In genomic region chr7:120980041-120980440, GRCm38 (mm10) we compare ENCODE assay signal across 13 mouse cellular contexts. TPM values are rescaled to one million over a fixed set of nuclear protein-coding genes. Genes with fewer than 3 reads are reported as not detected.
A peak's percentile ranks its signal among the peaks of the same experiment; 100 is the strongest.
DNase-seq lines count a peak whose midpoint lies in the region; ATAC-seq and TF ChIP-seq lines count a peak whose summit lies in the region.
"Had no signal": no experiment of that assay in that cellular context is flagged by ENCODE, and none has a peak within 500 bp of the region (broad histone marks: within the 10 kb centered on the region; RNA-seq: fewer than 3 reads in every experiment).

No protein-coding gene starts in this region.

- DNase-seq in forebrain, embryonic 14.5 days (ENCODE audit: low spot score) = no peak
- no peak for DNase-seq in forebrain, embryonic 11.5 days (ENCODE audit: low spot score)
- DNase-seq in testis, postnatal 14 days (ENCODE audit: low spot score) = no peak
- DNase-seq in ovary, adult 18-20 months (ENCODE audit: low spot score) = no peak
- no peak for DNase-seq in lung, adult 18-20 months
- no peak for DNase-seq in B cell, adult 2 months
- DNase-seq: gastrocnemius, postnatal 25 days; kidney, adult 9 months; lung, postnatal 4 days had no signal

- no peaks in the 10 kb centered on the region for H3K9me3 ChIP-seq in forebrain, embryonic 14.5 days (replicated peaks; ENCODE audit: control insufficient read depth, low read length)
- H3K9me3 ChIP-seq in forebrain, embryonic 11.5 days (ENCODE audit: control insufficient read depth, low read length) = no peaks in the 10 kb centered on the region
- no peaks in the 10 kb centered on the region for H3K9me3 ChIP-seq in liver, embryonic 12.5 days (replicated peaks)

- no peak for TF ChIP-seq CTCF in testis, adult 2 months (IDR thresholded peaks at IDR 0.05; ENCODE audit: control insufficient read depth, insufficient read depth, insufficient replicate concordance, low read depth, low read length)

- no peak for TF ChIP-seq POLR2A in testis, adult 2 months (IDR thresholded peaks at IDR 0.05; ENCODE audit: control insufficient read depth, low read depth, low read length)

- no peak overlapping the region for H3K4me3 ChIP-seq in forebrain, embryonic 14.5 days (ENCODE audit: low read depth, low read length)
- H3K4me3 ChIP-seq in forebrain, embryonic 11.5 days (ENCODE audit: low read depth, low read length) = no peak overlapping the region
- H3K4me3 ChIP-seq in testis, adult 2 months (ENCODE audit: control insufficient read depth, low read depth, low read length) = peak overlapping the region; percentile 48; the same call in 1 of the 2 replicates
- H3K4me3 ChIP-seq in liver, embryonic 12.5 days = peak overlapping the region; percentile 95

- H3K4me2 ChIP-seq in forebrain, embryonic 14.5 days (ENCODE audit: low read length) = 0 out of 2 replicates have a peak overlapping the region, but pooled peaks have one; percentile 9
- H3K4me2 ChIP-seq in forebrain, embryonic 11.5 days (ENCODE audit: low read depth, low read length, severe bottlenecking) = no peak overlapping the region
- H3K4me2 ChIP-seq in liver, embryonic 12.5 days = peak overlapping the region; percentile 93

- no peak overlapping the region for H3K27ac ChIP-seq in forebrain, embryonic 14.5 days (ENCODE audit: low read depth, low read length)
- no peak overlapping the region for H3K27ac ChIP-seq in forebrain, embryonic 11.5 days (ENCODE audit: low read depth, low read length)
- H3K27ac ChIP-seq in testis, adult 2 months (ENCODE audit: control insufficient read depth, insufficient read depth, low read depth, low read length) = no peak overlapping the region
- H3K27ac ChIP-seq in liver, embryonic 12.5 days = peak overlapping the region; percentile 98

- H3K36me3 ChIP-seq in forebrain, embryonic 14.5 days (ENCODE audit: control insufficient read depth, insufficient read depth, low read length) = no peaks in the 10 kb centered on the region
- no peaks in the 10 kb centered on the region for H3K36me3 ChIP-seq in forebrain, embryonic 11.5 days (ENCODE audit: control insufficient read depth, insufficient read depth, low read length)
- H3K36me3 ChIP-seq in testis, adult 2 months (ENCODE audit: control insufficient read depth, insufficient read depth, low read length) = no peaks in the 10 kb centered on the region
- peaks cover 12% of the 10 kb centered on the region; the same call in 1 of the 2 replicates for H3K36me3 ChIP-seq in liver, embryonic 12.5 days

- ATAC-seq in forebrain, embryonic 14.5 days = no peak
- ATAC-seq in forebrain, embryonic 11.5 days (replicated peaks; ENCODE audit: low FRiP score) = no peak
- ATAC-seq in liver, embryonic 12.5 days = peak; percentile 84
- ATAC-seq: Patski had no signal

- H3K27me3 ChIP-seq in forebrain, embryonic 14.5 days (replicated peaks; ENCODE audit: control insufficient read depth, insufficient read depth, low read length) = no peaks in the 10 kb centered on the region
- no peaks in the 10 kb centered on the region for H3K27me3 ChIP-seq in forebrain, embryonic 11.5 days (ENCODE audit: control insufficient read depth, insufficient read depth, low read length)
- no peaks in the 10 kb centered on the region for H3K27me3 ChIP-seq in testis, adult 2 months (ENCODE audit: control insufficient read depth, insufficient read depth, low read length)
- peaks cover 13% of the 10 kb centered on the region; the same call in 1 of the 2 replicates for H3K27me3 ChIP-seq in liver, embryonic 12.5 days (replicated peaks)
- H3K27me3 ChIP-seq: Patski had no signal

- peaks cover 19% of the 10 kb centered on the region for H3K4me1 ChIP-seq in forebrain, embryonic 14.5 days (ENCODE audit: control insufficient read depth, insufficient read depth, low read length)
- H3K4me1 ChIP-seq in forebrain, embryonic 11.5 days (replicated peaks; ENCODE audit: control insufficient read depth, insufficient read depth, low read length) = 0 out of 2 replicates have a peak, but pooled peaks cover 5% of the 10 kb centered on the region
- H3K4me1 ChIP-seq in testis, adult 2 months (ENCODE audit: control insufficient read depth, insufficient read depth, low read length) = no peaks in the 10 kb centered on the region
- peaks cover 56% of the 10 kb centered on the region for H3K4me1 ChIP-seq in liver, embryonic 12.5 days

- no peak overlapping the region for H3K9ac ChIP-seq in forebrain, embryonic 14.5 days (ENCODE audit: low read length)
- no peak overlapping the region for H3K9ac ChIP-seq in forebrain, embryonic 11.5 days (ENCODE audit: low read length)
- H3K9ac ChIP-seq in liver, embryonic 12.5 days = peak overlapping the region; percentile 98

- 85% methylated on average over 4 of the region's 4 CpGs for WGBS in forebrain, embryonic 14.5 days
- WGBS in forebrain, embryonic 11.5 days = 89% methylated on average over 4 of the region's 4 CpGs
- 18% methylated on average over 4 of the region's 4 CpGs for WGBS in liver, embryonic 12.5 days (ENCODE audit: insufficient replicate concordance)

RNA-seq across cellular contexts. Expression of gene Cdr2, which starts 2.1 kb away (rescaled TPM):
- polyA plus RNA-seq in forebrain, embryonic 14.5 days (2014; fragmentation: Nextera tagmentation; extraction: Ambion mirVana) = 11.3 and 11.9 TPM in 2 replicates
- polyA plus RNA-seq in forebrain, embryonic 11.5 days (2014; fragmentation: Nextera tagmentation; extraction: Ambion mirVana) = 15.6 and 16.3 TPM in 2 replicates
- polyA plus RNA-seq in testis, adult 2 months (2012; rRNA removed) = 31.9 and 32.2 TPM in 2 replicates
- polyA plus RNA-seq in liver, embryonic 12.5 days (2016; fragmentation: Nextera tagmentation; extraction: Ambion mirVana) = 39.3 and 40.8 TPM in 2 replicates

RNA-seq across cellular contexts. Expression of gene Mfsd13b, which starts 2.3 kb away (rescaled TPM):
- 0.10 and 0.57 TPM in 2 replicates for polyA plus RNA-seq in forebrain, embryonic 14.5 days (2014; fragmentation: Nextera tagmentation; extraction: Ambion mirVana)
- 0.23 and 0.48 TPM in 2 replicates for polyA plus RNA-seq in forebrain, embryonic 11.5 days (2014; fragmentation: Nextera tagmentation; extraction: Ambion mirVana)
- 111 and 130 TPM in 2 replicates for polyA plus RNA-seq in testis, adult 2 months (2012; rRNA removed)
- 0.18 TPM in 1 of 2 replicates, not detected in the other for polyA plus RNA-seq in liver, embryonic 12.5 days (2016; fragmentation: Nextera tagmentation; extraction: Ambion mirVana)
- polyA plus RNA-seq: stomach, embryonic 14.5 days had no signal

RNA-seq across cellular contexts. Expression of gene Mettl9, which starts 54.2 kb away (rescaled TPM):
- 235 and 236 TPM in 2 replicates for polyA plus RNA-seq in forebrain, embryonic 14.5 days (2014; fragmentation: Nextera tagmentation; extraction: Ambion mirVana)
- polyA plus RNA-seq in forebrain, embryonic 11.5 days (2014; fragmentation: Nextera tagmentation; extraction: Ambion mirVana) = 252 and 261 TPM in 2 replicates
- polyA plus RNA-seq in testis, adult 2 months (2012; rRNA removed) = 9.1 and 9.8 TPM in 2 replicates
- polyA plus RNA-seq in liver, embryonic 12.5 days (2016; fragmentation: Nextera tagmentation; extraction: Ambion mirVana) = 71.8 and 73.5 TPM in 2 replicates

Comparison
In these comparisons a context has a peak if more than half of its experiments do, and no peak if none do; other contexts are left out.
1. H3K4me3 ChIP-seq: peak in testis, adult 2 months (single experiment) and liver, embryonic 12.5 days (single experiment); none in forebrain, embryonic 14.5 days (single experiment) and forebrain, embryonic 11.5 days (single experiment).
2. RNA of gene Mfsd13b, which starts 2.3 kb away (polyA plus RNA-seq): 111 to 130 TPM in testis, adult 2 months; 0.23 to 0.48 TPM in forebrain, embryonic 11.5 days, 0.18 TPM in liver, embryonic 12.5 days and 0.10 to 0.57 TPM in forebrain, embryonic 14.5 days; every median in the first group is over 10 times any median in the second.